22 mouse cellular contexts compared by ENCODE assay signal in the genomic region with DNA sequence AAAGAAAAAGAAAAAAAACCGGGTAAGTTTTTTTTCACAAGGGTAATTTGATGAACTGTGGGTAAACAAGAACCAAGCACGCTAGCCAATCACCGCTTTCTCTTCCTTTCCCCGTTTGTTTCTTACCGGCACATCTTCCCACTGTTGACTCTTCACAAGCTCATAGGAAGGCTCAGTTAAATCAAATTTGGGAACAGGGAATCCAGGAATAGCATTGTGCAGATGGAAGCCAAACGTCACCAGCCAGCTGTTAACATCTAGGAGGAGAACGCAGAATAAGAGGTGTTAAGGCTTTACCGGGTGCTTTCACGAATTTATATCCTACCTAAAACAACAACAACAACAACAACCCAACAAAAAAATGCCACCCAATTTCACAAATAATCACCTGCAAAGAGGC.
DNase-seq lines count a peak whose midpoint lies in the region; ATAC-seq lines count a peak whose summit lies in the region.
"Had no signal": no experiment of that assay in that cellular context is flagged by ENCODE, and none has a peak within 500 bp of the region (broad histone marks: within the 10 kb centered on the region; RNA-seq: fewer than 3 reads in every experiment).

No protein-coding gene starts in this region.

- peak overlapping the region; percentile 1; the same call in 1 of the 2 replicates for H3K27ac ChIP-seq in neural tube, embryonic 15.5 days (replicated peaks)
- 0 out of 2 replicates have a peak overlapping the region, but pooled peaks have one; percentile 42 for H3K27ac ChIP-seq in limb, embryonic 10.5 days
- H3K27ac ChIP-seq: forebrain, embryonic 10.5 days; gastrocnemius, adult 2 months; hindbrain, embryonic 13.5 days had no signal

- no peak overlapping the region for H3K4me2 ChIP-seq in neural tube, embryonic 15.5 days
- H3K4me2 ChIP-seq: heart, embryonic 11.5 days; hindbrain, embryonic 13.5 days had no signal

- H3K4me1 ChIP-seq in neural tube, embryonic 15.5 days = peaks cover 11% of the 10 kb centered on the region
- peaks cover 31% of the 10 kb centered on the region for H3K4me1 ChIP-seq in limb, embryonic 10.5 days
- H3K4me1 ChIP-seq: forebrain, embryonic 10.5 days had no signal

- no peak overlapping the region for H3K4me3 ChIP-seq in neural tube, embryonic 15.5 days (replicated peaks)
- H3K4me3 ChIP-seq in limb, embryonic 10.5 days = no peak overlapping the region
- H3K4me3 ChIP-seq: forebrain, embryonic 10.5 days; gastrocnemius, adult 2 months; hindbrain, embryonic 13.5 days had no signal

- H3K27me3 ChIP-seq in neural tube, embryonic 15.5 days (replicated peaks) = no peaks in the 10 kb centered on the region
- no peaks in the 10 kb centered on the region for H3K27me3 ChIP-seq in limb, embryonic 10.5 days (ENCODE audit: low read depth, poor library complexity, severe bottlenecking)
- H3K27me3 ChIP-seq: hindbrain, embryonic 13.5 days had no signal

- H3K36me3 ChIP-seq in neural tube, embryonic 15.5 days = peaks cover 40% of the 10 kb centered on the region
- peaks cover 79% of the 10 kb centered on the region for H3K36me3 ChIP-seq in limb, embryonic 10.5 days

- no peaks in the 10 kb centered on the region for H3K9me3 ChIP-seq in neural tube, embryonic 15.5 days (replicated peaks)
- no peaks in the 10 kb centered on the region for H3K9me3 ChIP-seq in limb, embryonic 10.5 days (replicated peaks)

- peak; percentile 22 to 26 for DNase-seq in left cerebral cortex, adult 18-20 months (ENCODE audit: low spot score in 2 of 2)
- no peak for DNase-seq in left cerebral cortex, adult 8-10 months (ENCODE audit: low spot score in 2 of 2)
- DNase-seq in neural tube, embryonic 10.5 days (ENCODE audit: extremely low spot score, low spot score) = no peak
- DNase-seq in brain, adult 2 months (ENCODE audit: low read depth, low spot score) = peak; percentile 81
- no peak for DNase-seq in limb, embryonic 10.5 days (ENCODE audit: low spot score)
- DNase-seq in thymus, postnatal 4 days = no peak
- DNase-seq: adrenal gland, adult 2 months; adrenal gland, postnatal 14 days; cerebellum, adult 18-20 months; cerebellum, adult 9-10 months; cerebellum, postnatal 14 days; gastrocnemius, adult 2 months; gastrocnemius, postnatal 14 days; heart, adult 11 months had no signal

- no peak for ATAC-seq in neural tube, embryonic 15.5 days (ENCODE audit: low FRiP score)
- ATAC-seq in cerebellum, adult (ENCODE audit: insufficient number of reproducible peaks, low FRiP score, low TSS enrichment) = no peak
- ATAC-seq: CD4-positive, CD25-positive, alpha-beta regulatory T cell, adult 4 months; forebrain, embryonic 14.5 days; hindbrain, embryonic 16.5 days had no signal

- 72% methylated on average over 9 of the region's 9 CpGs for WGBS in neural tube, embryonic 15.5 days
- WGBS in limb, embryonic 10.5 days = 76% methylated on average over 9 of the region's 9 CpGs

- no peak overlapping the region for H3K9ac ChIP-seq in neural tube, embryonic 15.5 days (replicated peaks)
- H3K9ac ChIP-seq: hindbrain, embryonic 13.5 days had no signal

Comparison
In these comparisons a context has a peak if more than half of its experiments do, and no peak if none do; other contexts are left out.
1. DNase-seq: peak in left cerebral cortex, adult 18-20 months (2 of 2) and brain, adult 2 months (single experiment); none in left cerebral cortex, adult 8-10 months (0 of 2), neural tube, embryonic 10.5 days (single experiment), limb, embryonic 10.5 days (single experiment) and thymus, postnatal 4 days (single experiment).